Mouse (Mus musculus): ENCODE measurements around the gene Wbp2.
A peak's percentile ranks its signal among the peaks of the same experiment; 100 is the strongest.

Gene Wbp2

DNA sequence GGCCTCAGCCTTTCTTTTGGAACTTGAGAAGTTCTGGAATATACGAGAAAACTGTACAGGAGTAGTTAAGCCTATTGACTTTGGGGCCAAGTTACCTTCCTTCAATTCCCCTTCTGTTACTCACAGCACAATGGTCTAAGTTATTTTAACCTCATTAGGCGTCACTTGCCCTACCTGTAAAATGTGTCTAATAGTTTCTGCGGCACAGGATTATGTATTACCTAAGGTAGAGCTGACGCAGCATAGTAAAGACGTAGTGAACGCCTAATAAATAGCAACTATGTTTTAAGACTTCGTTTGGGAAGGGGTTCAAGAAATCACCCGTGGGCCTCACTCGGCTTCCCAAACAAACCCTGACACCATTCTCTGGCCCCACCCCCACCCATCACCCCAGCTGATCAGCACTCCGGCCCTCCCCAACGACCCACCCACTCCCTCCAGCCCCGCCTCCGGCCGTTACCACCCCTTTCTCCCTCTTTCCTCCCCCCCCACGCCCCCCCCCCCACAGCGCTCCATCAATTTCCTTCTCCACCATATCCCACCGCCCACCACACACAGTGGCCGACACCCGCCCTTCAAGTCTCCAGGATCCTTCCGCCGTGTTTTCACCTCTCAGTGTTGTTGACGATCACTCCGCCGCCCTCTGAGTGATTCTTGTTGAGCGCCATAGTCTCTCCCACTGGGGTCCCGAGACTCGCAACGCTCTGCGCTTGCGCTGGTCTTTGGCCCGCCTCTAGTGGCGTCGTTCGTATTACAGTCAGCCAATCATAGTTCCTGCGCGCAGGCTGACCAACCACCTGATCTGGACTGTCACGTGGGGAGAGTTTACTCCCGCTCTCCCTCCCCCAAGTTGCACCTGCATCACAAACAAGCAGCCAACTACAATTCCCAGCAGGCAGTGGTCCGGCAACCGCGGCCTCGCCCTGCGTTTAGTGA is at the start of gene Wbp2:
Gene Wbp2 (minus strand): TSS at position 738 of the 936 bp plus-strand sequence.
- DNase-seq (ENCODE audit: low read depth, low spot score) = peak; percentile 100

DNA sequence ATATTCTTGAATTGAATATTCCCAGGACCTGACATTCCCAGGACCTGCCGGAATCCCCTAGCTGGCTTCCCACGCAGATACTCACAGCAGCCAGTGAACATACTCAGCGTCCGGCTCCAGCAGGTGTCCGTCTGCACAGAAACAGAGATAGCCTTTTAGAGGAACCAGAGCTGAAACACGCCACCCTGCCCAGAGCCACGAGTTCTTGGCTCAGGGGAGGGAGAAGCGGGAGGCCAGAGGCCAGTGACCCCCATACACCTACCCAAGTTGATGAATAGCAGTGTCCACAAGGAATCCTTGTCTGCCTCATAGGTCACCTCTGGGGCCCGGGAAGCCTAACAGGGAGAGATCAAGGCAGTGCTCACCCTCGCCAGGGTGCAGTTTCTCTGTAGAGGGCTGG is 47.4 kb upstream of the Wbp2 start:
- DNase-seq (ENCODE audit: low read depth, low spot score) = no peak

DNA sequence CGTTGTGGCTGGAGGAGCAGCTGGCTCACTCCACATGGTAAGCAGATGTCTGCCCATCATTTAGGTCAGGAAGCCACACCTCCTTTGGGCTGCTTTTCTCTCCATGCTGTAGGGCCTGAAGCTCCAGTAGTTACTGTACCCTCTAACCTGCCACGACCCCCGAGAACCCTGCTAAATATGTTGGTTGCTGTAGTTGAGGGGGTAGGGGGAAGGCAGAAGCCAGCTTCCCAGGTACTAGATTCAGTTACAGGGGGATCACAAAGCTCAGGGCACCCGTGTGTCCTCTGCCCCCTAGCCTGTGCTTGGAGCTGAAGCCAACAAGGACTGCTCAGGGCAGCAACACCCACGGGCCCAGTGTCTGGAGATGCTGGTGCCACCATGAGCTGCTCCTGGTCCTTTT is 46.7 kb upstream of the Wbp2 start:
- DNase-seq (ENCODE audit: low read depth, low spot score) = no peak

GRCm38 (mm10) chr11:116132366-116133333 is 45.9 kb upstream of the Wbp2 start:
- peak; percentile 45 for DNase-seq (ENCODE audit: low read depth, low spot score)

- DNase-seq (ENCODE audit: low read depth, low spot score) = no peak
These were observed 44.8 kb upstream of the Wbp2 start for GRCm38 (mm10) chr11:116131349-116132170.

GRCm38 (mm10) chr11:116130488-116131205 is 43.9 kb upstream of the Wbp2 start, which contains the start of gene Trim65:
Gene Trim65, minus strand, starts transcription at chr11:116131128.
- peak; percentile 66 for DNase-seq (ENCODE audit: low read depth, low spot score)

DNA sequence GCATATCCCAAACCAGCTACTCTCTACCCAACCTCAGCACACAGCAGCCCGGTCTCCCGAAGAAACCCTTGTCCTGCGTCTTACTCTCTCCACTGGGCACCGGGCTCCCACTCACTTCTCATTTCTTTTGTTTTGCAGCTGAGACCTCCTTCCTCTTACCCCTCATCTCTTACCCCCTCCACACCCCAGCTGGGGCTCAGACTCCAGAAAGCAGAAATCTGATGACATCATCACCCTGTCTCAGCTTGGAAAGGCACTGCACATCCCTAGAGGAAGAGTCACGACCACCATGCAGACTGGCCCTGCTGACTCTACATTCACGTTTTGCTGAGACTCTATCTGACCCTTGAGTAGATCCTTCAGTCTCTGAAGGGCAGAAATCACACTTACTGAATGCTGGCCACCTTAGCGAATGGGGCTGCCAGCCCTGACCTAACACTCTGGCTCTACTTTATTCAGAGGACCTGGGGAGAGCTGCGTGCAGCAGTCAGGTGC is 43.2 kb upstream of the Wbp2 start:
- no peak for DNase-seq (ENCODE audit: low read depth, low spot score)

DNA sequence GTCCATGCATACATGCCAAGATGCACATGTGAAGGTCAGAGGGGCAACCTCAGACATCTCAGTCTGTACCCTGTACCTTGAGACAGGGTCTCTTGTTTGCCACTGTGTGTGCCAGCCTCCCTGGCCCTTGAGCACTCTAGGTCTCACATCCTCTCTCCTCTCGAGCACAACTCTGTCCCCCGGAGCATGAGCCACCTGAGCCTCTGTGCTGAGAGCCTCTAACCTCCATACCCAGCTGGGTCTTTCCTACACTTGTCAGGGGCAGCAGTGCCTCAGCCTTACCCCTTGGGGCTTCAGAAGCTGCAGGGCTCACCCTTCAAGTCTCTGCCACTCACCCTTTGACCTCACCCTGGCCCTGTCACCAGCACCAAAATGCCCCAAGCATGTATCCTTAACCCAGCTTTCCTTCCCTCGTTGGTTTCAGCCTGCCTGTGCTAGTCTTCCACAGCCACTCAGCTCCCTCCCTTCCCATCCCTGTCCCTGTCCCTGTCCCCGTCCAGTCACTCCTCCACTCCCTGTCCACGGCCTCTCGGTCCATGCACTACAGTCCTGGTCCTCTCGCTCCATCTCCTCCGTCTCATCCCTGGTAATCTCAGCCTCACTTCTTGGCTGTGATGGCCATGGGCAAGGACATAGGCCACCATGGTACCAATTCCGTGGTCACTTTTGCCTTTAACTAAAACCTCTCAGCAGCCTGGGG is 42.4 kb upstream of the Wbp2 start:
- no peak for DNase-seq (ENCODE audit: low read depth, low spot score)

DNA sequence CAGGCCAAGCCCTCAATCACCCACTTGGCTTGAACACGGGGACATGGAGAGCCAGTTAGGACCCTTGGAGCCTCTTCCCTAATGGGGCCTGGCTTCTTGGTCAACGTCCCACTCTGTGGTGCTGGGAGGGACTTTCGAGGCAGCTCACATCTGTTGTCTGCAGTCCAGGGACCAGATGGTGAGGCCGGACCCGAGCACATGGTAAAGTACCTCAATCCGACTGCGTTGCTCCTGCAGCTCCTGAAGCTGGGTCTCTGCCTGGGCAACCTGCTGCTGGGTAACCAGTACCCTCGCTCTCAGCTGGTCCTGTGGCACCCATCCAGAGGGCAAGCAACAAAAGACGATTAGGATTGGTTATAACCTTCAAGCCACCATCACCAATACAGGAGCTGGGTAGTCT is 41.2 kb upstream of the Wbp2 start:
- no peak for DNase-seq (ENCODE audit: low read depth, low spot score)

DNA sequence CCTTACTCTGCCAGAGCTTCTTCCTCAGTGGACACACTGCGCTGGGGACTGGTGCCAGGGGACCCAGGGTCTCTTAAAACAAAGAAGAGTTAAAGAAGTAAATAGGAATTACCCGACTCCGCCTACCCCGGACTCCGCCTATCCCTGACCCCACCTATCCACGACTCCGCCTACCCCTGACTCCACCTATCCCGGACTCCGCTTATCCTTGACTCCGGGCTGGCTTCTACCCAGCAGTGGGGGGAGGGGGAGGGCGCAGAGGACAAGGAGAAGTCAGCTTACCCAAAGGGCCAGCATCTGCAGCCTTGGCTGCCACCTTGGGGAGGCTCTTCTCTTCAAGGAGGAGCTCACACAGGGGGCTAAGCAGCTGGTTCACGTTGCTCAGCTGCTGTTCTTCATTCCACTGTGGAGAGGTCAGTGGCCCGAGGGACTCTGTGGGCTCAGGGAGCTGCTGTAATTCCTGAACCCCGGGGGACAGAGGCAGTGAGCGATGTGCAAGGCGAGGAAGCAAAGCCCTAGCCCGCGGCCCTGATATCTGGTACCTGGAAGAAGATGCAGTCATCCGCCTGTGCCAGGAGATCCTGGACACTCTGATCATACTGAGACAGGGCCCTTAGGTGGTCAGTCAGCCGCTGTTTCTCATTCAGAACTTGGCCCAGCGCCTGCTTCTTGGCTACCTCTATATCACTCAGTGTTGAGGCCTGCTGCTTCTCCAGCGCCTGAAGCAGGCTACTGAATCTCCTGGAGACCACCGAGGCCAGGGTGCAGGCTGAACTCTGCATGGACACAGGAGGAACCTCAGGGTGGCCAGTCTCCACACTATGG is 40.6 kb upstream of the Wbp2 start, which contains the start of gene Trim47:
Gene Trim47 (minus strand): TSS at position 55 of the 825 bp plus-strand sequence.
- DNase-seq (ENCODE audit: low read depth, low spot score) = peak; percentile 89

- DNase-seq (ENCODE audit: low read depth, low spot score) = no peak
These were observed 39.5 kb upstream of the Wbp2 start for GRCm38 (mm10) chr11:116126261-116126660.

GRCm38 (mm10) chr11:116121731-116122245 is 35.0 kb upstream of the Wbp2 start:
- peak; percentile 58 for DNase-seq (ENCODE audit: low read depth, low spot score)

- peak; percentile 84 for DNase-seq (ENCODE audit: low read depth, low spot score)
These were observed 31.0 kb upstream of the Wbp2 start for GRCm38 (mm10) chr11:116117819-116118218.

DNA sequence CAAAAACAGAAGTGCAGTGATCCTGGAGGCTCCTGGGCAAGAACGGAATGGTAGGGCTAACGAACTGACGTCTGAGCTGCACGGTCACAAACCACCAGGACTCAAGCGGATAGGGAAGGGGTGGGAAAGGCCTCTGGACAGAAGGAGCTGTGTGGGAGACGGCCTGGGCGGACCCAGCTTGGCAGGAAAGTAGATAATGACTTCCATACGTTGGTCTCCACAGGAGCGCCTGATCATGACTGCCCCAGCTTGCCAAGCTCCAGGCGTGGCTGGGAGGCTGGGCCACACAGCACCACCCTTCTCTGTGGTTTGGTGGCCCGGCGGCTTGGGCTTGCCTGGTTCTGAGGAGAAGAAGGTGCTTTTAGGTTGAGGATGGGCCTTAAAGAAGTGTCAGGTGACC is 30.4 kb upstream of the Wbp2 start:
- DNase-seq (ENCODE audit: low read depth, low spot score) = no peak

GRCm38 (mm10) chr11:116111611-116112203 is 24.9 kb upstream of the Wbp2 start:
- peak; percentile 62 for DNase-seq (ENCODE audit: low read depth, low spot score)

- DNase-seq (ENCODE audit: low read depth, low spot score) = no peak
These were observed 24.3 kb upstream of the Wbp2 start for GRCm38 (mm10) chr11:116111067-116111466.

DNA sequence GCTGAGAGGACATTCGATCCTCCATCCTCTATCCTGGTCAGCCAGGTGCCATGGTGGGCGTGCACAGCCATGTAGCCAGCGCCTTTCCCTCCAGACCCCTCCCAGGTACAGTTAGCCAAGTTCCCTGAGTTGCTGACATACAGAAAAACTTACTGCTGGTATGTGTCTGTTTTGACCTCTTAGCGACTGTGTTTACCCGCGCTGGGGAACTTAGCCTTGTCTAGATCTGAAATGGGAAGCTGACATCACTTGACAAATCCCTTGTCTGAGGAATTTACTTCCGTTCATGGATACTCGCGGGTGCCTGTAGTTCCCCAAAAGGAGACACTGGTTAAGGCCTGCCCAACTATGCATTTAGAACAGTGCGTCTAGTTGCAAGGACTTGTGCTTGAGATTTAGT is 23.7 kb upstream of the Wbp2 start:
- DNase-seq (ENCODE audit: low read depth, low spot score) = no peak

DNA sequence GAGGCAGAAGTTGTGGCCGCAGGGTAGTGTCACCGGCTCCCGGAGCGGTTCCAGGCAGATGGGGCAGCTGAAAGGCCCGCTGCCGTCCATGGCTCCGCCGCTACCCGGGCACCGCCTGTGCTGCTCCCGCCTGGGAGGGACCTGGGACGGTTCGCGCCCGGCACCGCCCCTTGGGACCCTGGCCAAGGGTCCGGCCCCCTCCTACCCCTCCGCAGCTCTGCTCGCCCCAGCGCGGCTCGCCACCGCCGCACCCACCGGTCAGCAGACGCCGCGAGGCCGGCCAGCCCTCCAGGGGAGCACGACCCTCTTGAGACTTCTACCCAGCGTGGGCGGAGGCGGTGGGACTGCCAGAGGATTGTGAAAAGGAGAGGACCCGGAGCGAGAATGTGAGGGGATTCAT is 23.3 kb upstream of the Wbp2 start:
- DNase-seq (ENCODE audit: low read depth, low spot score) = no peak
